Comparison of ENCODE assay signal across 12 mouse cellular contexts in genomic region chr11:119522779-119523178, GRCm38 (mm10). TPM values are rescaled to one million over a fixed set of nuclear protein-coding genes. Genes with fewer than 3 reads are reported as not detected.
A peak's percentile ranks its signal among the peaks of the same experiment; 100 is the strongest.
DNase-seq lines count a peak whose midpoint lies in the region; ATAC-seq lines count a peak whose summit lies in the region.
"Had no signal": no experiment of that assay in that cellular context is flagged by ENCODE, and none has a peak within 500 bp of the region (broad histone marks: within the 10 kb centered on the region; RNA-seq: fewer than 3 reads in every experiment).

No protein-coding gene starts in this region.

- H3K36me3 ChIP-seq in lung, embryonic 16.5 days (ENCODE audit: control insufficient read depth, insufficient read depth, low read length), result no peaks in the 10 kb centered on the region
- H3K36me3 ChIP-seq: embryonic facial prominence, embryonic 15.5 days; stomach, embryonic 15.5 days had no signal

- peaks cover 2% of the 10 kb centered on the region; the same call in 1 of the 2 replicates for H3K4me1 ChIP-seq in lung, embryonic 16.5 days (replicated peaks; ENCODE audit: control insufficient read depth, insufficient read depth, low read length)

- WGBS in lung, embryonic 16.5 days, result 63% methylated on average over 8 of the region's 8 CpGs

- ATAC-seq in lung, embryonic 16.5 days (ENCODE audit: low read depth), result no peak

- H3K4me2 ChIP-seq in lung, embryonic 16.5 days (ENCODE audit: low read depth, low read length), result no peak overlapping the region
- H3K4me2 ChIP-seq: embryonic facial prominence, embryonic 15.5 days; lung, embryonic 14.5 days; stomach, embryonic 15.5 days had no signal

- H3K9me3 ChIP-seq in lung, embryonic 16.5 days (ENCODE audit: control insufficient read depth, low read length), result no peaks in the 10 kb centered on the region
- H3K9me3 ChIP-seq: embryonic facial prominence, embryonic 15.5 days; stomach, embryonic 15.5 days had no signal

- no peak overlapping the region for H3K9ac ChIP-seq in lung, embryonic 16.5 days (ENCODE audit: low read length)
- H3K9ac ChIP-seq: embryonic facial prominence, embryonic 15.5 days; lung, embryonic 14.5 days; stomach, embryonic 15.5 days had no signal

- peak; percentile 23 for DNase-seq in adrenal gland, adult 8-10 months
- no peak for DNase-seq in adrenal gland, postnatal 4 days (ENCODE audit: low spot score in 2 of 2)
- DNase-seq in kidney, adult 9 months, result peak; percentile 25
- no peak for DNase-seq in kidney, adult 11 months
- peak; percentile 98 for DNase-seq in cerebellum, adult 8-10 months
- no peak for DNase-seq in embryo, embryonic 10.5 days (ENCODE audit: low spot score)
- DNase-seq in urinary bladder, postnatal 10 days (ENCODE audit: low spot score), result no peak
- DNase-seq: lung, embryonic 14.5 days; right cerebral cortex, postnatal 14 days had no signal

- H3K27ac ChIP-seq in lung, embryonic 16.5 days (ENCODE audit: low read length), result peak overlapping the region; percentile 53
- H3K27ac ChIP-seq: embryonic facial prominence, embryonic 15.5 days; stomach, embryonic 15.5 days had no signal

- no peak overlapping the region for H3K4me3 ChIP-seq in lung, embryonic 16.5 days (ENCODE audit: low read length)
- H3K4me3 ChIP-seq: embryonic facial prominence, embryonic 15.5 days; stomach, embryonic 15.5 days had no signal

- no peaks in the 10 kb centered on the region for H3K27me3 ChIP-seq in lung, embryonic 16.5 days (ENCODE audit: control insufficient read depth, insufficient read depth, low read depth, low read length)
- H3K27me3 ChIP-seq: embryonic facial prominence, embryonic 15.5 days; stomach, embryonic 15.5 days had no signal

RNA-seq across cellular contexts. Expression of gene Nptx1, which starts 24.8 kb away (rescaled TPM):
- total RNA-seq in adrenal gland, adult 8-10 months (2022), result 1 to 10 TPM; 2.4 to 8.5 (median 5.4) TPM
- total RNA-seq in adrenal gland, postnatal 4 days (2021), result 1 to 10 TPM; 6.0 to 6.2 TPM
- 1.0 and 1.2 TPM in 2 replicates for polyA plus RNA-seq in lung, embryonic 16.5 days (2015; fragmentation: Nextera tagmentation; extraction: Ambion mirVana)

RNA-seq across cellular contexts. Expression of gene Endov, which starts 31.6 kb away (rescaled TPM):
- 10 to 100 TPM; 23.8 to 31.3 (median 29.2) TPM for total RNA-seq in adrenal gland, adult 8-10 months (2022)
- total RNA-seq in adrenal gland, postnatal 4 days (2021), result 10 to 100 TPM; 37.1 to 38.2 TPM
- polyA plus RNA-seq in lung, embryonic 16.5 days (2015; fragmentation: Nextera tagmentation; extraction: Ambion mirVana), result 16.0 and 17.9 TPM in 2 replicates

Comparison
In these comparisons a context has a peak if more than half of its experiments do, and no peak if none do; other contexts are left out.
1. DNase-seq: peak in adrenal gland, adult 8-10 months (single experiment), kidney, adult 9 months (single experiment) and cerebellum, adult 8-10 months (single experiment); none in adrenal gland, postnatal 4 days (0 of 2), kidney, adult 11 months (single experiment), embryo, embryonic 10.5 days (single experiment) and urinary bladder, postnatal 10 days (single experiment).